Mouse (Mus musculus): ENCODE results near the gene 4930556J24Rik.

GRCm38 (mm10) chr11:3909236-3909635, 67.3 kb downstream of the 4930556J24Rik start:
- TF ChIP-seq POLR2A (IDR thresholded peaks at IDR 0.05; ENCODE audit: low read depth, low read length) (no peak), CTCF (conservative IDR thresholded peaks at IDR 0.05; ENCODE audit: insufficient read depth, insufficient read length, low read depth, low read length) (no peak)
